Mouse (Mus musculus) embryonic fibroblast, embryonic 13.5 days (primary cell): ENCODE measurements at regions not wholly inside any gene's neighbourhood (a gene's known extent, or its start where the extent isn't known, plus 50 kb on each side); places are given as distances from the start of the nearest gene placed in this dataset.

Source experiments
- CTCF ChIP-seq: IDR thresholded peaks from 2 replicates; pipeline ENCODE4 v1.5.1; 2011; ENCODE audit warnings: mild to moderate bottlenecking, control low read depth, low read length, moderate library complexity, borderline replicate concordance; ENCODE audit not compliant: insufficient read depth
- POLR2A ChIP-seq: IDR thresholded peaks from 2 replicates; pipeline ENCODE4 v1.6.1; 2011; ENCODE audit warnings: low read depth, mild to moderate bottlenecking, control low read depth, low read length, moderate library complexity

GRCm38 (mm10) chr12:15416180-15416766 lies 400.4 kb downstream of the Trib2 start:
- no peak for TF ChIP-seq CTCF
- TF ChIP-seq POLR2A: no peak
